Mouse (Mus musculus) hindbrain, embryonic 11.5 days (tissue): ENCODE measurements around the gene Unc5a. TPM values are rescaled to one million over a fixed set of nuclear protein-coding genes. Genes with fewer than 3 reads are reported as not detected.

Experiments
- ATAC-seq: fragments of 200-750 bp; cut with Nextera tagmentation; 2 replicates; pipeline ENCODE4 v1.8.0; 2017; ENCODE audit warnings: mild to moderate bottlenecking, moderate TSS enrichment, moderate library complexity; ENCODE audit not compliant: low FRiP score
- DNase-seq: peaks from one replicate; pipeline ENCODE4 v3.0.0-alpha.2; 2015; ENCODE audit warnings: low spot score
- H3K27ac ChIP-seq: fragments of 300-500 bp; sonication (generic); 2 replicates; pipeline ENCODE4 v1.5.1; 2014; ENCODE audit warnings: mild to moderate bottlenecking, low read depth, low read length
- H3K27me3 ChIP-seq: fragments of 300-500 bp; sonication (generic); 2 replicates; pipeline ENCODE4 v1.6.1; 2014; ENCODE audit warnings: mild to moderate bottlenecking, low read length, moderate library complexity, mixed read lengths; ENCODE audit not compliant: control insufficient read depth, insufficient read depth
- H3K36me3 ChIP-seq: fragments of 300-500 bp; sonication (generic); 2 replicates; pipeline ENCODE4 v1.6.1; 2014; ENCODE audit warnings: mild to moderate bottlenecking, low read length, moderate library complexity, mixed read lengths; ENCODE audit not compliant: control insufficient read depth, insufficient read depth
- H3K4me1 ChIP-seq: fragments of 300-500 bp; sonication (generic); replicated peaks from 2 replicates; pipeline ENCODE4 v1.6.1; 2014; ENCODE audit warnings: low read length, mixed read lengths; ENCODE audit not compliant: control insufficient read depth, insufficient read depth
- H3K4me2 ChIP-seq: fragments of 300-500 bp; sonication (generic); replicated peaks from 2 replicates; pipeline ENCODE4 v1.6.1; 2014; ENCODE audit warnings: mild to moderate bottlenecking, low read depth, low read length
- H3K4me3 ChIP-seq: fragments of 300-500 bp; sonication (generic); 2 replicates; pipeline ENCODE4 v1.5.1; 2014; ENCODE audit warnings: low read depth, low read length
- H3K9ac ChIP-seq: fragments of 300-500 bp; sonication (generic); 2 replicates; pipeline ENCODE4 v1.6.1; 2014; ENCODE audit warnings: low read depth, low read length
- H3K9me3 ChIP-seq: fragments of 300-500 bp; sonication (generic); 2 replicates; pipeline ENCODE4 v1.6.1; 2016; ENCODE audit warnings: low read length; ENCODE audit not compliant: control insufficient read depth
- WGBS: fragments of 180-500 bp; shearing (Covaris S2); extraction: QIAGEN DNeasy Blood & Tissue Kit; methylation state at CpG from one replicate; pipeline ENCODE4 v1.1.7; 2014; 5-methylcytosine and 5-hydroxymethylcytosine counted together
- polyA plus RNA-seq: library from polyadenylated mRNA; unstranded; fragments of >200 nt; fragmentation: Nextera tagmentation; extraction: Ambion mirVana; gene quantifications from 2 replicates; pipeline ENCODE4 v1.2.1, GENCODE M21; 2014

Gene Unc5a
- polyA plus RNA-seq, 1 experiment from 2014 or later: 2.9 TPM

- Histone ChIP-seq H3K4me3 (no peak overlapping the region), H3K27ac (no peak overlapping the region), H3K4me2 (no peak overlapping the region), H3K4me1 (peaks cover 5% of the 10 kb centered on the region; the same call in 1 of the 2 replicates), H3K9ac (no peak overlapping the region), H3K27me3 (peaks cover 16% of the 10 kb centered on the region), H3K9me3 (no peaks in the 10 kb centered on the region), H3K36me3 (no peaks in the 10 kb centered on the region)
- 35% methylated on average over 9 of the region's 9 CpGs for WGBS
- ATAC-seq: no peak
- DNase-seq: no peak
These were observed 65.2 kb downstream of the Unc5a start for GRCm38 (mm10) chr13:55014451-55014850.

- H3K36me3 ChIP-seq: no peaks in the 10 kb centered on the region
- peaks cover 4% of the 10 kb centered on the region for H3K27me3 ChIP-seq
- no peak overlapping the region for H3K27ac ChIP-seq
- no peaks in the 10 kb centered on the region for H3K9me3 ChIP-seq
- 91% methylated on average over 12 of the region's 12 CpGs for WGBS
- H3K4me1 ChIP-seq: peaks cover 5% of the 10 kb centered on the region; the same call in 1 of the 2 replicates
- no peak overlapping the region for H3K4me3 ChIP-seq
- H3K9ac ChIP-seq: no peak overlapping the region
- ATAC-seq (no peak), DNase-seq (no peak)
- no peak overlapping the region for H3K4me2 ChIP-seq
These were observed 68.1 kb downstream of the Unc5a start for GRCm38 (mm10) chr13:55017154-55017897.

GRCm38 (mm10) chr13:55017898-55018599, 68.8 kb downstream of the Unc5a start:
- Histone ChIP-seq H3K4me3 (no peak overlapping the region), H3K36me3 (no peaks in the 10 kb centered on the region), H3K27me3 (no peaks in the 10 kb centered on the region; the same call in 1 of the 2 replicates), H3K27ac (no peak overlapping the region), H3K4me1 (peaks cover 5% of the 10 kb centered on the region; the same call in 1 of the 2 replicates), H3K9ac (no peak overlapping the region), H3K9me3 (no peaks in the 10 kb centered on the region), H3K4me2 (no peak overlapping the region)
- DNase-seq (no peak), ATAC-seq (no peak)
- WGBS: 75% methylated on average over 8 of the region's 8 CpGs

- Histone ChIP-seq H3K4me2 (no peak overlapping the region), H3K36me3 (no peaks in the 10 kb centered on the region), H3K4me1 (peaks cover 4% of the 10 kb centered on the region; the same call in 1 of the 2 replicates), H3K4me3 (no peak overlapping the region), H3K27me3 (no peaks in the 10 kb centered on the region; the same call in 1 of the 2 replicates), H3K9me3 (no peaks in the 10 kb centered on the region), H3K9ac (no peak overlapping the region), H3K27ac (no peak overlapping the region)
- WGBS: 88% methylated on average over 9 of the region's 9 CpGs
- ATAC-seq (no peak), DNase-seq (no peak)
These were observed 69.5 kb downstream of the Unc5a start for GRCm38 (mm10) chr13:55018700-55019099.

- Histone ChIP-seq H3K9me3 (no peaks in the 10 kb centered on the region), H3K4me2 (no peak overlapping the region), H3K27me3 (no peaks in the 10 kb centered on the region; the same call in 1 of the 2 replicates), H3K36me3 (no peaks in the 10 kb centered on the region), H3K4me1 (no peaks in the 10 kb centered on the region; the same call in 1 of the 2 replicates), H3K27ac (no peak overlapping the region), H3K4me3 (no peak overlapping the region), H3K9ac (no peak overlapping the region)
- ATAC-seq (no peak), DNase-seq (no peak)
- 49% methylated on average over 3 of the region's 3 CpGs for whole genome bisulfite sequencing
These were observed 70.0 kb downstream of the Unc5a start for GRCm38 (mm10) chr13:55019181-55019580.

- no peak overlapping the region for H3K27ac ChIP-seq
- H3K36me3 ChIP-seq: no peaks in the 10 kb centered on the region
- ATAC-seq: no peak
- H3K4me2 ChIP-seq: no peak overlapping the region
- H3K4me1 ChIP-seq: no peaks in the 10 kb centered on the region
- WGBS: 77% methylated on average over 4 of the region's 4 CpGs
- no peaks in the 10 kb centered on the region; the same call in 1 of the 2 replicates for H3K27me3 ChIP-seq
- no peaks in the 10 kb centered on the region for H3K9me3 ChIP-seq
- no peak overlapping the region for H3K9ac ChIP-seq
- H3K4me3 ChIP-seq: no peak overlapping the region
- no peak for DNase-seq
These were observed 70.8 kb downstream of the Unc5a start for GRCm38 (mm10) chr13:55020051-55020450.

- Histone ChIP-seq H3K4me2 (no peak within 1 kb of the TSS), H3K36me3 (no peaks in the 10 kb centered on the region), H3K27ac (no peak within 1 kb of the TSS), H3K9me3 (no peaks in the 10 kb centered on the region), H3K9ac (no peak within 1 kb of the TSS), H3K27me3 (no peaks in the 10 kb centered on the region; the same call in 1 of the 2 replicates), H3K4me3 (no peak within 1 kb of the TSS), H3K4me1 (no peaks in the 10 kb centered on the region)
- no peak for ATAC-seq
- DNase-seq: no peak
- 89% methylated on average over 13 of the region's 13 CpGs for WGBS
These were observed 72.1 kb downstream of the Unc5a start, which contains the start of gene Hk3 for GRCm38 (mm10) chr13:55021194-55021779. Hk3 (minus strand) TSS chr13:55021385.

- no peak overlapping the region for H3K27ac ChIP-seq
- no peak for ATAC-seq
- 47% methylated on average over 4 of the region's 4 CpGs for whole genome bisulfite sequencing
These were observed 73.0 kb downstream of the Unc5a start for GRCm38 (mm10) chr13:55022256-55022655.

More at GRCm38 (mm10) chr13:55022256-55022655, 73.0 kb downstream of the Unc5a start:
- H3K27me3 ChIP-seq: no peaks in the 10 kb centered on the region; the same call in 1 of the 2 replicates
- no peaks in the 10 kb centered on the region for H3K36me3 ChIP-seq
- no peaks in the 10 kb centered on the region for H3K9me3 ChIP-seq
- DNase-seq: no peak
- H3K4me2 ChIP-seq: no peak overlapping the region
- H3K9ac ChIP-seq: no peak overlapping the region
- no peak overlapping the region for H3K4me3 ChIP-seq
- H3K4me1 ChIP-seq: no peaks in the 10 kb centered on the region
